Mouse (Mus musculus) G1E (cell line): Measurements from ENCODE around the gene Dmp1. TPM values are rescaled to one million over a fixed set of nuclear protein-coding genes. Genes with fewer than 3 reads are reported as not detected.

ENCODE experiments used
- ATAC-seq: 2 replicates; pipeline ENCODE4 v1.8.0; 2016; ENCODE audit warnings: mild to moderate bottlenecking; ENCODE audit not compliant: insufficient number of reproducible peaks, poor library complexity, low FRiP score, severe bottlenecking; ENCODE audit errors: extremely low read depth
- DNase-seq: peaks from one replicate; pipeline ENCODE4 v3.0.0; 2012; ENCODE audit warnings: low spot score
- H3K27me3 ChIP-seq: 2 replicates; pipeline ENCODE4 v1.6.1; 2012; ENCODE audit warnings: mild to moderate bottlenecking, low read length, inconsistent platforms; ENCODE audit not compliant: insufficient read depth
- H3K36me3 ChIP-seq: replicated peaks from 2 replicates; pipeline ENCODE3; 2012; ENCODE audit warnings: mild to moderate bottlenecking, inconsistent platforms
- H3K4me1 ChIP-seq: 2 replicates; pipeline ENCODE4 v1.6.1; 2012; ENCODE audit warnings: low read depth, low read length, inconsistent platforms, mixed read lengths; ENCODE audit not compliant: insufficient read depth
- H3K4me3 ChIP-seq: 2 replicates; pipeline ENCODE4 v1.5.1; 2012; ENCODE audit warnings: low read depth, mild to moderate bottlenecking, inconsistent platforms, low read length, moderate library complexity, mixed read lengths
- H3K9me3 ChIP-seq: replicated peaks from 2 replicates; pipeline ENCODE4 v1.6.1; 2012; ENCODE audit warnings: inconsistent platforms
- CTCF ChIP-seq: IDR thresholded peaks from 2 replicates; pipeline ENCODE4 v1.5.1; 2012; ENCODE audit warnings: low read depth, low read length, inconsistent platforms, mixed read lengths
- GATA1 ChIP-seq: IDR thresholded peaks from 2 replicates; pipeline ENCODE4 v1.6.1; 2012; ENCODE audit warnings: borderline replicate concordance, low read length, inconsistent platforms, mixed read lengths
- GATA2 ChIP-seq: IDR thresholded peaks from 2 replicates; pipeline ENCODE4 v1.6.1; 2012; ENCODE audit warnings: low read depth, low read length, inconsistent platforms, borderline replicate concordance
- POLR2AphosphoS5 ChIP-seq: IDR thresholded peaks from 2 replicates; pipeline ENCODE4 v1.6.1; 2012; ENCODE audit warnings: low read depth, low read length, inconsistent platforms; ENCODE audit not compliant: insufficient replicate concordance
- TAL1 ChIP-seq: conservative IDR thresholded peaks from 2 replicates; pipeline ENCODE4 v1.6.1; 2012; ENCODE audit warnings: low read depth, low read length, inconsistent platforms, mixed read lengths
- polyA plus RNA-seq: library from polyadenylated mRNA; stranded (reverse); fragments of >175 nt; gene quantifications from 2 replicates; pipeline ENCODE4 v1.2.3, GENCODE M21; 2012
- total RNA-seq, 2 experiments: library from RNA; stranded (forward) in 1 of 2; stranded (reverse) in 1 of 2; fragments of 200-1000 nt in 1 of 2; fragments of >200 nt in 1 of 2; fragmentation: Nextera tagmentation in 1 of 2; gene quantifications; 2 replicates each; pipeline ENCODE4 v1.2.3; 2014 to 2017

Dmp1 gene
- total RNA-seq (2014; fragmentation: Nextera tagmentation) (not detected in 2 replicates), total RNA-seq (2017) (0.05 TPM in 1 of 2 replicates, not detected in the other), polyA plus RNA-seq (not detected in 2 replicates)

DNA sequence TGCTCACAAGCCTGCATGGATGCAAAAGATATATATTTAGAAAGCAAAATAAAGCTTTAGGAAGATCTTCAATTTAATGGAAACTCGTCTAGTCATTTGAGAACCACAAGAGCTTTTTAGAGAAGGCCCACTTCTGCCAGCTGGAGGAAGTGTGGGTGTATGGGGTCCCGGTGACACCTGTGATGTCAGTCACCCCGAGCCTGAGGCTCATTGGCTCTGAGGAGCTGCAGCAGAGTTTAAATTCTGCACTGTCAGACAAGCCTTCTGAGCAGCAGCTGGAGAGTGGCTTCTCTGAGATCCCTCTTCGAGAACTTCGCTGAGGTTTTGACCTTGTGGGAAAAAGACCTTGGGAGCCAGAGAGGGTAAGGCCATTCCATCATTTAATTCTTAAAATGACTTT lies at the start of gene Dmp1:
Gene Dmp1 (plus strand): TSS at position 263 of the 400 bp plus-strand sequence.
- Histone ChIP-seq H3K36me3 (no peaks in the 10 kb centered on the region), H3K4me1 (no peaks in the 10 kb centered on the region), H3K27me3 (no peaks in the 10 kb centered on the region), H3K9me3 (peaks cover 25% of the 10 kb centered on the region), H3K4me3 (no peak within 1 kb of the TSS)
- DNase-seq = no peak
- no peak for TF ChIP-seq TAL1
- TF ChIP-seq CTCF = no peak
- TF ChIP-seq POLR2AphosphoS5 = no peak
- no peak for TF ChIP-seq GATA2
- TF ChIP-seq GATA1 = no peak
- no peak for ATAC-seq

DNA sequence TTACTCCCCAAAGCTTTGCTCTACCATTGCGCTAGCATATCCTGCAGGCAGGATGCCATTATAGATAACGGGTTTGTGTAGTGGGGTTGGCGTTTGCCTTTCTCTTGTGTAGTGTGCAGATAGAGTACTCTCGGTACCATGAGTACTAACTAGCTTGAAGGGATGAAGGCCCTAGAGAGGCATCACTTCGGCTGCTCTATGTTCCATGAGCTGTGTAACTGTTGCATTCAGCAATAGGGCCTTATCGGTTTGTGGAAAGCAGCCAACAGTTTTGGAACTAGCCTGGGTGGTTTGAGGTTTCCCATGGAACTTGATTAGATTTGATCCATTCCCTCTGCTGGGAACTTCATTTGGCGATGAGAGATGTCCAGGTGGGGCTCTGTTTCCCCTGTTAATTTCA lies 44.7 kb upstream of the Dmp1 start:
- TF ChIP-seq GATA2 (no peak), TAL1 (no peak), GATA1 (no peak), POLR2AphosphoS5 (no peak), CTCF (no peak)
- ATAC-seq (no peak), DNase-seq (no peak)
- no peaks in the 10 kb centered on the region for H3K27me3 ChIP-seq
- no peak overlapping the region for H3K4me3 ChIP-seq
- H3K9me3 ChIP-seq = peaks cover 16% of the 10 kb centered on the region
- H3K36me3 ChIP-seq = no peaks in the 10 kb centered on the region
- no peaks in the 10 kb centered on the region for H3K4me1 ChIP-seq

DNA sequence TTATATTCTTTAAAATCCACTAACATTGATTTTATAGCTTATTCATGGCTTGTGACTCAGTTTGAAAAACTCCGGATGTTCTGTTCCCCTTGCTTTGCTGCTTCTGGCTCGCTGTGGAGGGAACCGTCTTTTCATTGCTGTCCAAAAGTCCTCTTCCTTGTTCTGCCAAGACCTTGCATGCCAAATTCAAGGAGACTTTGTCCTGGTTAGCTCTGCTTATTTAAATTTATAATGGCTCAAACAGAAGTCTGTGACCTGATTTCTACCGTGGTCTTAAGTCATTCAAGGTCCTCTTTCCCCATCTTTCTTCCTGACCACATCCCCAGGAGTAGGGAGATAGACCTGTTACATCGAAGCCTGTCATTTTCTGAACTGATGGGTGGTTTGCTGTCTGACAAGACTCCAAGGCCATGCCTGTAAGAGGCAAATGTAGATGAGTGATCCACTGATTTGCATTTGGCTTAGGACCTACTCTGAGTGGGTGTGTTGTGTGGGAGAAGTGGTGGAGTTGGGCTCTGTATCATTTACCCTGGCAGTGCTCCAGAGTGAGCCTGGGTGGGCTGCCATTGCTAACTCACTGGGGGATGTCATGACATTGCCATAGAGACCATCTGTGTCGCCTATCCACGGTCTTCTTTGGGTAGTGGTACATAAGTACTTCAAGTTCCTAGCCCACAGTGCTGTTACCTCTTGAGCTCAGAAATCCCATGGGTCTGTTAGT lies 43.9 kb upstream of the Dmp1 start:
- ATAC-seq (no peak), DNase-seq (no peak)
- no peaks in the 10 kb centered on the region for H3K4me1 ChIP-seq
- H3K27me3 ChIP-seq = no peaks in the 10 kb centered on the region
- H3K4me3 ChIP-seq = no peak overlapping the region
- peaks cover 16% of the 10 kb centered on the region for H3K9me3 ChIP-seq
- TF ChIP-seq TAL1 = no peak
- TF ChIP-seq GATA2 = no peak
- TF ChIP-seq POLR2AphosphoS5 = no peak
- TF ChIP-seq GATA1 = no peak
- no peak for TF ChIP-seq CTCF
- H3K36me3 ChIP-seq = no peaks in the 10 kb centered on the region

DNA sequence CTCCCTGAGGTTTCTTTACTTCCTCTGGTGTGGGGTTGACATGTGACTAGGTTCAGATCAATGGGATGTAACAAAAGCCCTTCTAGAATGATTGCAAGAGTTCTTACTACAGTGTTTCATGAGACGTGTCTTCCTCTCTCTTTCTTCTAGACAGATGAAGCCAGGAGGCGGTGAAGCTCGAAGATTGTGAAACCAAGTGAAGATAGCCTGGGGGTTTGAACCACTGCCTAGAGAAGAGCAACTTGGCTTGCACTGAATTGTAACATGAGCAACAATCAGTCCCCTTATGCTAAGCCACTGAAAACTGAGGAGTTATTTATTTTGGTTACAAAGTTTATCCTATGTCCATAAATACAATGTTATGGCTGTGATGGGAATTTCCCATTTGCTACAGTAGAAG lies 41.8 kb upstream of the Dmp1 start:
- no peak overlapping the region for H3K4me3 ChIP-seq
- no peaks in the 10 kb centered on the region for H3K27me3 ChIP-seq
- H3K9me3 ChIP-seq = peaks cover 16% of the 10 kb centered on the region
- ATAC-seq (no peak), DNase-seq (no peak)
- H3K4me1 ChIP-seq = no peaks in the 10 kb centered on the region
- TF ChIP-seq POLR2AphosphoS5 (no peak), TAL1 (no peak), GATA2 (no peak), CTCF (no peak), GATA1 (no peak)
- H3K36me3 ChIP-seq = no peaks in the 10 kb centered on the region

DNA sequence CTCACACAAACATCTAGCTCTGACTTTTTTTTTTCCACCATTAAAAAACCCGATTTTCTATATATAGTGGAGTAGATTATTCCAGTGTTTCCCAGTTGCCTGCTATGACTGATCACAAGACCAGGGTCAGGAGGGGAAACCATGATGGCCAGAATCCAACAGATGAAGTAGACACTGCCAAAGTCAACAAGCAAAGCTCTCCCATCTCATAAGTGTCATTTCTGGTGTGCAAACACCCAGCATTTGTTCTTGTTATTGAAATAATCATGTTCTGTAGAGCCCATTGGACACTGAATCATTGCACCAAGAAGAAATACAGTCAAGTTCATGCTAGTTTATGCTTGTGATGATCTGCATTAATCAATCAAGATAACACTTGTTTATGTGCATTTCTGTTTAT lies 41.0 kb upstream of the Dmp1 start:
- TF ChIP-seq GATA2 (no peak), TAL1 (no peak), GATA1 (no peak), CTCF (no peak), POLR2AphosphoS5 (no peak)
- H3K4me1 ChIP-seq = no peaks in the 10 kb centered on the region
- ATAC-seq (no peak), DNase-seq (no peak)
- H3K4me3 ChIP-seq = no peak overlapping the region
- no peaks in the 10 kb centered on the region for H3K36me3 ChIP-seq
- H3K27me3 ChIP-seq = no peaks in the 10 kb centered on the region
- peaks cover 16% of the 10 kb centered on the region for H3K9me3 ChIP-seq

DNA sequence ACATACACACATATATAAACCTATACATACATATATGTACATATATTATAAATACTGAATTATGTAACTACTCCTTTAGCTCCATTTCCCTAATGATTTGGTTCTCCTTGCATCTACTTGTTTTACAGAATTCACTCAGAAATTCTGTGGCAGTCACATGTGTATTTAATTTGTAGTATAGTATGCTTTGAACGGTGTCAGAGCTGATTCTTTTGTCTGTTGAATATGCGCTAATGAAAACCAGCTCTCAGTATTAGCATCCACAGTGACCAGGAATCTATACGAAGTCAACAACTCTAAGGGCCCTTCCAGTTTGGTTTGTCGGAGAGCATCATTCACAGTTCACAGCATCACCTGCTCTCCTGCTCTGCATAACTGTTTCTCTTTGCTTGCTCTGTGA lies 38.9 kb upstream of the Dmp1 start:
- H3K4me3 ChIP-seq = no peak overlapping the region
- no peak for TF ChIP-seq TAL1
- TF ChIP-seq GATA2 = no peak
- no peak for TF ChIP-seq POLR2AphosphoS5
- TF ChIP-seq GATA1 = no peak
- TF ChIP-seq CTCF = no peak
- no peak for ATAC-seq
- no peaks in the 10 kb centered on the region for H3K27me3 ChIP-seq
- DNase-seq = no peak
- H3K9me3 ChIP-seq = peaks cover 11% of the 10 kb centered on the region
- no peaks in the 10 kb centered on the region for H3K4me1 ChIP-seq
- no peaks in the 10 kb centered on the region for H3K36me3 ChIP-seq
